Mouse (Mus musculus) midbrain, embryonic 12.5 days (tissue): Measurements from ENCODE around the gene Tgif2. TPM values are rescaled to one million over a fixed set of nuclear protein-coding genes. Genes with fewer than 3 reads are reported as not detected.
A peak's percentile ranks its signal among the peaks of the same experiment; 100 is the strongest.
"Not testable (repeated sequence)": the region's sequence is repeated elsewhere in the genome, so short reads cannot be mapped to it uniquely, and the experiment has no call there.

Source experiments
- ATAC-seq: fragments of 200-750 bp; cut with Nextera tagmentation; 2 replicates; pipeline ENCODE4 v1.8.0; 2017; ENCODE audit warnings: low read depth, moderate TSS enrichment, moderate library complexity; ENCODE audit not compliant: low FRiP score
- H3K27ac ChIP-seq: fragments of 300-500 bp; sonication (generic); replicated peaks from 2 replicates; pipeline ENCODE4 v1.5.1; 2016; ENCODE audit warnings: mild to moderate bottlenecking
- H3K27me3 ChIP-seq: fragments of 300-500 bp; sonication (generic); 2 replicates; pipeline ENCODE4 v1.6.1; 2016; ENCODE audit warnings: mild to moderate bottlenecking
- H3K36me3 ChIP-seq: fragments of 300-500 bp; sonication (generic); 2 replicates; pipeline ENCODE4 v1.6.1; 2016
- H3K4me1 ChIP-seq: fragments of 300-500 bp; sonication (generic); 2 replicates; pipeline ENCODE4 v1.6.1; 2016
- H3K4me2 ChIP-seq: fragments of 300-500 bp; sonication (generic); replicated peaks from 2 replicates; pipeline ENCODE4 v1.6.1; 2016; ENCODE audit warnings: mild to moderate bottlenecking, moderate library complexity
- H3K4me3 ChIP-seq: fragments of 300-500 bp; sonication (generic); 2 replicates; pipeline ENCODE4 v1.5.1; 2016; ENCODE audit warnings: mild to moderate bottlenecking
- H3K9ac ChIP-seq: fragments of 300-500 bp; sonication (generic); replicated peaks from 2 replicates; pipeline ENCODE4 v1.6.1; 2016; ENCODE audit warnings: mild to moderate bottlenecking, moderate library complexity
- H3K9me3 ChIP-seq: fragments of 300-500 bp; sonication (generic); 2 replicates; pipeline ENCODE4 v1.6.1; 2016; ENCODE audit warnings: mild to moderate bottlenecking
- WGBS: fragments of 180-500 bp; shearing (Covaris S2); methylation state at CpG from one replicate; pipeline ENCODE4 v1.1.7; 2016; 5-methylcytosine and 5-hydroxymethylcytosine counted together
- polyA plus RNA-seq: library from polyadenylated mRNA; unstranded; fragments of >200 nt; fragmentation: Nextera tagmentation; extraction: Ambion mirVana; gene quantifications from 2 replicates; pipeline ENCODE4 v1.2.1, GENCODE M21; 2016

Gene Tgif2
- polyA plus RNA-seq, 1 experiment from 2014 or later, result 76.9 TPM

DNA sequence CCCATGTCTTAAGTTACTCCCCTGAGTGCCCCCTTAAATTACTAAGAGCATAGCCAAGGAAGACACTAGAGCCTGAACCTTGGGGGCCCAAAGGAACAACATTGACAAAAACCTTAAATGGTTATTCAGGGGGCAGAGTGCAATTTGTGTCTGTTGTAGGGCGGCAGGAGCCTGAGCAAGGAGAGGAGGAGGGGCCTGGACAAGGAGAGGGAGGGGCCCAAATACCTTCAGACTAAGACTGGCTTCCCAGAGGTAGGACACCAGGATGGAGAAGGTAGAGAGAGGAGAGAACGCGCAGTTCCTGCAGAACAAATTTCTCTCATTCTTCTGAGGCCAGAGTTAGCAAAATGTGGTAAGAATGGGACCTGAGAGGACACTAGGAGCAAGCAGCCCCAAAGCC lies 24.4 kb upstream of the Tgif2 start:
- ATAC-seq, result no peak
- Histone ChIP-seq H3K9ac (no peak overlapping the region), H3K27me3 (no peaks in the 10 kb centered on the region), H3K9me3 (no peaks in the 10 kb centered on the region), H3K4me2 (no peak overlapping the region), H3K4me1 (peaks cover 10% of the 10 kb centered on the region; the same call in 1 of the 2 replicates), H3K36me3 (no peaks in the 10 kb centered on the region), H3K27ac (no peak overlapping the region), H3K4me3 (no peak overlapping the region)
- 73% methylated on average over 3 of the region's 3 CpGs for WGBS

DNA sequence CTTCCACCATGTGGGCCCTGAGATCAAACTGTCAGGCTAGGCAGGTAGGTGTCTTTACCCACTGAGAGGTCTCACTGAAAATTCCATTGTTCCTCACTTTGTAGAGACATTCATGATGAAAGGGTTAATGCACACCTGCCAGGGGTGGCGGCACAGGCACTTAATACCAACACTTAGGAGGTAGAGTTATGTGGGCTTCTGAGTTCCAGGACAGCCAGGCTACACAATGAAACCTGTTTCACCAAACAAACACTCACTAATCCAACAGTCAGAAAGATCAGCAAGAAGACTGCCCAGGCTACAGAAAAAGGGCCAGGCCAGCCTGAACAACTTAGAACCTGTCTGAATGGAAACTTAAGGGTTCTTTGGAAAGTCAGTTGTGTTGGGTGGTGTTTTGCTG lies 23.7 kb upstream of the Tgif2 start:
- H3K4me3 ChIP-seq, result no peak overlapping the region
- WGBS, result 59% methylated on average over 1 of the region's 1 CpGs
- no peak overlapping the region for H3K4me2 ChIP-seq
- H3K9me3 ChIP-seq, result no peaks in the 10 kb centered on the region
- no peak for ATAC-seq
- H3K9ac ChIP-seq, result no peak overlapping the region
- no peaks in the 10 kb centered on the region for H3K36me3 ChIP-seq
- H3K27me3 ChIP-seq, result no peaks in the 10 kb centered on the region
- H3K4me1 ChIP-seq, result peaks cover 10% of the 10 kb centered on the region; the same call in 1 of the 2 replicates
- H3K27ac ChIP-seq, result no peak overlapping the region

DNA sequence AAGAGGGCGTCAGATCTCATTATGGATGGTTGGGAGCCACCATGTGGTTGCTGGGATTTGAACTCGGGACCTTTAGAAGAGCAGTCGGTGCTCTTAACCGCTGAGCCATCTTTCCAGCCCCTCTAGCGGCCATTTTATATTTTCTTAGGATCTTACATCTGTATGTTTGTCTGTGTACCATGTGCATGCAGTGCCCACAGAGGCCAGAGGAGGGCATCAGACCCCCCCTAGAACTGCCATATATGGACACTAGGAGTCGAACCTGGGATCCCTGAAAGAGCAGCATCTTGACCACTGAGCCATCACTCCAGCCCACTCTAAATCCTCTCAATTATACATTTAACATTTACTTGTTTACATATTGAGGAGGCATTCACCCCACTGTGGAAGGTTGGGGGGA lies 14.7 kb upstream of the Tgif2 start:
- WGBS, result 85% methylated on average over 6 of the region's 6 CpGs
- ATAC-seq, H3K4me3 ChIP-seq, H3K4me1 ChIP-seq, H3K4me2 ChIP-seq, H3K27me3 ChIP-seq, H3K9ac ChIP-seq, H3K27ac ChIP-seq, H3K9me3 ChIP-seq, H3K36me3 ChIP-seq: not testable (repeated sequence)

DNA sequence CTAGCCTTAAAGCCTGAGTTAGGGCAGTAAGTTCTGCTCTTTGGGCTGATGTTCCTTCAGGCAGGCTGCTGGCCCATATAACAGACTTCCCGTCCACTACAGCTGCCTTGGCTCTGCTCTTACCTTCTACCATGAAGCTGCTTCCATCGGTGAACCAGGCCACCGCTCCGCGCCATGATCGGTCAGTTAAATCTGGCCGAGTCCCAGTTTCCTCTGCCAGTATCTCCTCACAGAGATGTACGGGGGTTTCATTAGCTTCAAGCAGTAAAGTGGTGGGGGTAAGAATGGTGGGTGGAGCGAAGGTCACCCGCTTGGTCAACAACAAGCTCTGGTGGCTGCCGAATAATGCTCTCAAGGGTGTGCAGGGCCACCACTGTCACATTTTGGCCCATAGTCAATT lies 5.5 kb upstream of the Tgif2 start:
- H3K4me1 ChIP-seq, result peaks cover 9% of the 10 kb centered on the region; the same call in 1 of the 2 replicates
- 0 out of 2 replicates have a peak, but pooled peaks cover 10% of the 10 kb centered on the region for H3K9me3 ChIP-seq
- H3K27me3 ChIP-seq, result no peaks in the 10 kb centered on the region
- H3K9ac ChIP-seq, result no peak overlapping the region
- H3K4me3 ChIP-seq, result no peak overlapping the region
- WGBS, result 96% methylated on average over 11 of the region's 11 CpGs
- no peak overlapping the region for H3K4me2 ChIP-seq
- ATAC-seq, result no peak
- peaks cover 59% of the 10 kb centered on the region for H3K36me3 ChIP-seq
- no peak overlapping the region for H3K27ac ChIP-seq

DNA sequence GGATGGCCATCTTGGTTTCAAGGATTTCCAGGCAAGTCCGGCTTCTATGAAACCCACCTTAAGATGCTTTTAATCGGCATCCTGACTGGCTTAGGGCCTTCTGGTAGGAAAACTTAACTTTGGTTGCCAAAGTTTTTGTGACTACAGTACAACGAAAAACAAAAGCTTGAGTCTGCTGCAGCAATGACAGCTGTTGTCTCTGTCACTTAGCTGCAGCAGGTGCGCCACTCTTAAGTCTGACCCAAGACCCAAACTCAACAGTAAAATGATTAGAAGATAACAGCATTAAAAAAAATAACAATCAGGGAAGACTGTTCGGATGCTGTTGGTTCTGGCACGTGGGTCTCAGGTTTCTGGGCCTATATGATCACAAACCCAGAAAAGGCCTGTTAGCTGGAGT lies 968 bp upstream of the Tgif2 start:
- no peak for ATAC-seq
- H3K27ac ChIP-seq, result peak overlapping the region; percentile 27; the same call in 1 of the 2 replicates
- H3K27me3 ChIP-seq, result no peaks in the 10 kb centered on the region; the same call in 1 of the 2 replicates
- peaks cover 42% of the 10 kb centered on the region for H3K4me1 ChIP-seq
- no peaks in the 10 kb centered on the region for H3K9me3 ChIP-seq
- 64% methylated on average over 6 of the region's 6 CpGs for WGBS
- H3K9ac ChIP-seq, result peak overlapping the region; percentile 85; the same call in 1 of the 2 replicates
- peak overlapping the region; percentile 86 for H3K4me2 ChIP-seq
- peaks cover 17% of the 10 kb centered on the region for H3K36me3 ChIP-seq
- peak overlapping the region; percentile 82 for H3K4me3 ChIP-seq

DNA sequence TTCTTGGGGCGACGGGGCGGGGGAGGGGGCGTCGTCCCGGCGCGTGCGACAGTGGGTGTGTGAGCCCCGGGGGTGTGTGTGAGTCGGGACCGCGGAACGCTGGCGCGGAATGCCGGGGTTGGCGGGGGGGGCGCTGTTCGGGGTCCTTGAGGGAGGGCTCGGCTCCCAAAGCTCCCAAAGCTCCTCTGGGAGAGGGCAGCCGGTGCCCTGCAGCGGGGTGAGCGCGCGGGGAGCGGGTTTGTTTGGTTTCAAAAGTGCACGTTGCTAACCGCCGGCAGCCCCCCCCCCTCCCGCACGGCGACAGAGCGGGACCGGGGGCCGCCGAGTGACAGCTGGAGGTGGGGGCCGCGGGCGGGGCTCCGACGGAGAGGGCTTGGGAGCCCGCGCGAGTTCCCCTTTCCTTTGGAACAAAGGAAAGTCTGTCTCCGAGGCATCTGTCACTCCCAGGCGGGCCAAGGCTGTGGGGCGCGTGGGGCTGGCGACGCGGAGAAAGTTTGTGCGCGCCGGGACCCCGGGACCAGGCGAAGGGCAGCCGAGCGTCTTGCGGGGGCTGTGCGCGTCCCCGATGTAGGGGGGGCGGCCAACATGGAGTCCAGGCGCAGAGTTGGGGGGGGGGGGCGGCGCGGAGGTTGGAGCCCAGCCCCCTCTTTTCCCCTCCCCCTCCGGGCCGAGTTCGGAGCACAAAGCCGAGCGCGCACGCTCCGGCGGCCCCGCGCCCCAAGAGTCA lies 657 bp downstream of the Tgif2 start:
- Histone ChIP-seq H3K4me3 (peak overlapping the region; percentile 82), H3K27ac (peak overlapping the region; percentile 90), H3K4me2 (peak overlapping the region; percentile 86), H3K9ac (peak overlapping the region; percentile 85), H3K9me3 (no peaks in the 10 kb centered on the region), H3K4me1 (peaks cover 58% of the 10 kb centered on the region), H3K36me3 (0 out of 2 replicates have a peak, but pooled peaks cover 13% of the 10 kb centered on the region), H3K27me3 (no peaks in the 10 kb centered on the region; the same call in 1 of the 2 replicates)
- WGBS, result under 1% methylated on average over 45 of the region's 79 CpGs
- peak; percentile 39 for ATAC-seq

DNA sequence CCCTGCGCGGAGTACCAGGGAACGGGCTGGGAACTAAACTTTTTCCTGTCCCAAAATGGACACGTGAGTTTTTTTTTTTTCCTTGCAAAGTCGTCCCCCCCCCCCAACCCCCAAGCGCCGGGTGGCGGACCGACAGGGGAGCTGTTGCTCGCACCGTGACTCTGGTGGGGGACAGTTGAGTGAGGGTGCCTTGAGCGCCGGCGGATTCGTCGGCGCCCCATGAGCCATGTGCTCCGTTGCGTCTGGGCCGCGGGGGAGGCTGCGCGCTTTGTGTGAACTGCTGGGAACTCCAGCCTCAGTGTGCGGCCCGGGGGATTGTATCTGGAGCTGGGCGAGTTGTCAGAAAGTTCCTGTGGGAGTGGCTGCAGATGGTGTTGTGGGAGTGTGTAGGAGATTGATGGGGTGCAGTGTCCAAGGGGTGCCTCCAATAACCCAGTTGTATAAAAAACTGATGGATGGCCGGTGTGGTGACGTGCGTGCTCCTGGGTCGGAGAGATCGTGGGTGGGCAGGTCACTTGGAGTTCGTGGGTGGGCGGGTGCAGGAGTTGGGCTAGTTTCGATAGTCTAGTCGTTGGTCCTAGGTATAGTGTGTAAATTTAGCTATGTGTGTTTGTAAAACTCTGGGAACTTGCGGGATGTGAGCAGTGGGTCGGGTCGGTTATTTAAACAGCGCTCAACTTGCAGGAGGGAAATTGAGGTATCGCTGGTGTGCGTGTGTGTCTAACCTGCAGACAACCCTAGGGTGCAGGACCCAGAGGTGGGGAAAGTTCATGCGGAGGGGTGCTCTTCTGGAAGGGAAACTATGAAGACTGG lies 1.4 kb downstream of the Tgif2 start:
- Histone ChIP-seq H3K27ac (peak overlapping the region; percentile 90), H3K4me2 (peak overlapping the region; percentile 86), H3K27me3 (no peaks in the 10 kb centered on the region; the same call in 1 of the 2 replicates), H3K4me1 (peaks cover 62% of the 10 kb centered on the region), H3K9ac (peak overlapping the region; percentile 85), H3K9me3 (no peaks in the 10 kb centered on the region), H3K4me3 (peak overlapping the region; percentile 82), H3K36me3 (peaks cover 16% of the 10 kb centered on the region; the same call in 1 of the 2 replicates)
- WGBS, result under 1% methylated on average over 42 of the region's 42 CpGs
- 0 out of 2 replicates have a peak, but pooled peaks have one; percentile 7 for ATAC-seq

DNA sequence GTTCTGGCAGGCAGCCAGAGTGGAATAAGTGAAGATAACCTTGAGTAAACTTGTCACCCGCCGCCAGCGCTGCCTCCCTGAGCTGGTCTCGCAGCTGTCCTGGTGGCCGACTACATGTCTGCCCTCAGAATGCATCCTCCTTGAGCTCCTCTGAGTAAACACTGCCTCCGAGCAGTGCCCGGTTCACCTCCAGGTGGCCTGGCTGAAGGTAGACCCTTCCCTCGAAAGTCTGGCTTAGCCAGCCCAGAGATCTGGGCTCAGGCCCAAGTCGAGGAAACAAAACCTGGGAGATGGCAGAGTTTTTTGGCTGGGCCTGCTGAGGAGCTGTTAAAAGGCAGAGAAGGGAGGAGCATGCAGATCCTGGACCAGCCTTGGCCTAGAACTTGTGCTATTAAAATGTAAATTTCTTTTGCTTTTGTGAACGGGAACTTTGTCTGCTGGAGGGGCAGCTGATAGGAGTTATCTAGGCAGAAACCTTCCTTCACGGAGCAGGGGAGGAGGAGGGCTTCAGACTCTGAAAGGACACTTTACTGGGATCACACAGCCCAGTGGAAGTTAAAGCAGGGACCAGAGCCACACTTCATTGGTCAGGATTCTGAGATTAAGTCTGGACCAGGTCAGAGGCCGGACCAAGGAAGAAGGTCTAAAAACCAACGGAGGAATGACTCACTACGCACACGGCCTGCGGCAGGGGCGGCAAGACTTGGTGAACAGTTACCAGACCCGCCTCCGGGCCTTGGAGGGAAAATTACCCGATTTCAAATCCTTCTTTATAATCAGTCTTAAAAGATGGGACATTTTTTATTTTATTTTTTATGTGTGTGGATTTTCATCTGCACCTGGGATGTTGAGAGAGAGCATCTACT lies 2.3 kb downstream of the Tgif2 start:
- Histone ChIP-seq H3K27ac (peak overlapping the region; percentile 90), H3K27me3 (no peaks in the 10 kb centered on the region; the same call in 1 of the 2 replicates), H3K36me3 (peaks cover 24% of the 10 kb centered on the region; the same call in 1 of the 2 replicates), H3K4me1 (peaks cover 62% of the 10 kb centered on the region), H3K4me3 (peak overlapping the region; percentile 82), H3K9ac (peak overlapping the region; percentile 85), H3K4me2 (peak overlapping the region; percentile 86), H3K9me3 (no peaks in the 10 kb centered on the region)
- 3% methylated on average over 20 of the region's 20 CpGs for WGBS
- no peak for ATAC-seq

DNA sequence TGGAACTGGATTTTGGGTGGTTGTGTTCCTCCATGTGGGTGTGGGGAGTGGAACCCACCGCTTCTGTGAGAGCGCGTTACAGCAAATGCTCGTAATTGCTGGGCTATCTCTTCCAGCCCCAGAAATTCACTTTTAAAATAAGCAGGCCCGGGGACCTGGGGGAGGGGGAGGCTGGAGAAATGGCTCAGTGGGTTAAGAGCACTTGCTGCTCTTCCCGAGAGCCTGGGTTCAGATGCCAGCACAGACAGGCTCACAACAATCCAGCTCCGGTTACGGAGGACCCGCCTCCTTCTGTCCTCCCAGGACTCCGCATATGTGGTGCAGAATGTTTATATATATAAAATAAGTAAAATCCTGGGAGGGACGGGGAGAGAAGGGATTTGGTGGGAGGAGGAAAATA lies 2.9 kb downstream of the Tgif2 start:
- peak overlapping the region; percentile 85 for H3K9ac ChIP-seq
- peaks cover 31% of the 10 kb centered on the region for H3K36me3 ChIP-seq
- peak overlapping the region; percentile 86 for H3K4me2 ChIP-seq
- H3K9me3 ChIP-seq, result no peaks in the 10 kb centered on the region
- peak overlapping the region; percentile 90; the same call in 1 of the 2 replicates for H3K27ac ChIP-seq
- no peaks in the 10 kb centered on the region; the same call in 1 of the 2 replicates for H3K27me3 ChIP-seq
- 11% methylated on average over 11 of the region's 11 CpGs for WGBS
- peak overlapping the region; percentile 82 for H3K4me3 ChIP-seq
- ATAC-seq, result no peak
- peaks cover 64% of the 10 kb centered on the region for H3K4me1 ChIP-seq

DNA sequence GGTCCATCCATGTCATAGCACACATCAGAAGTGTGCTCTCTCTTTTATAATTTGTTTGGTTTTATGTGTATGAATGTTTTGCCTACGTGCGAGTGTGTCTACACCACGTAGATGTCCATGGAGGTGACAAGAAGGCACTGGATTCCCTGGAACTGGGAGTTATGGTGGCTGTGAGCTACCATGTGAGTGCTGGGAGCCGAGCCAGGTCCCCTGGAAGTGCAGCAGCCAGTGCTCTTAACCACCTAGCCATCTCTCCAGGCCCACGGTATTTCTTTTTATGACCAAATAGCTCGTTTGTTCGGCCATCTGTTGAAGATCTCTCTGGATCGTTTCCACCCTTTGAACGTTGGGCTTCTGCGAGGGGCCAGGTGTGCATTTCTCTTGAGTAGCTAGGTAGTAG lies 3.5 kb downstream of the Tgif2 start:
- Histone ChIP-seq H3K36me3 (peaks cover 37% of the 10 kb centered on the region), H3K27me3 (no peaks in the 10 kb centered on the region; the same call in 1 of the 2 replicates), H3K9ac (peak overlapping the region; percentile 85; the same call in 1 of the 2 replicates), H3K4me2 (peak overlapping the region; percentile 86), H3K9me3 (no peaks in the 10 kb centered on the region), H3K27ac (no peak overlapping the region), H3K4me1 (peaks cover 70% of the 10 kb centered on the region), H3K4me3 (no peak overlapping the region)
- no peak for ATAC-seq
- WGBS, result 86% methylated on average over 10 of the region's 10 CpGs

DNA sequence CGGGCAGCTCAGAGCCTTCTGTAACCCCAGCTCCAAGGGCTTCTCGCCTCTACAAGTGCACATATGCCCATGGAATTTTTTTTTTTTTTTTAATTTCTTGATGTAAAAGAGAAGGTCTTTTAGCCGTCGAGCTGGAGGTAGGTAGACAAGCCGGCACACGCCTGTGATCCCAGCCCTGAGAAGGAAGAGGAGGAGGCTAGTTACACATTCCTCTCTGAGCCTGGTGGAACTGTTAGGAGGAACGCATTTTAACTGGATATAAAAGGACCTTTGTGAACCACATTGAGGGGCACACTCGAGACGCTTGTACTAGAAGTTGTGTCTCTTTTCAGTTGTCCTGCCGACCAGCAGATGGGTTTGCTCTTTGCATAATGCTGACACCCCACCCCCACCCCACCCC lies 4.9 kb downstream of the Tgif2 start:
- H3K27me3 ChIP-seq, result no peaks in the 10 kb centered on the region; the same call in 1 of the 2 replicates
- H3K9me3 ChIP-seq, result no peaks in the 10 kb centered on the region
- H3K4me3 ChIP-seq, result no peak overlapping the region
- peaks cover 49% of the 10 kb centered on the region for H3K36me3 ChIP-seq
- no peak overlapping the region for H3K4me2 ChIP-seq
- peak overlapping the region; percentile 43; the same call in 1 of the 2 replicates for H3K9ac ChIP-seq
- 61% methylated on average over 10 of the region's 10 CpGs for WGBS
- H3K4me1 ChIP-seq, result peaks cover 59% of the 10 kb centered on the region
- H3K27ac ChIP-seq, result peak overlapping the region; percentile 58
- no peak for ATAC-seq
